Mouse (Mus musculus) adrenal gland, adult 18-20 months (tissue): ENCODE data around the gene Ccdc124. TPM values are rescaled to one million over a fixed set of nuclear protein-coding genes. Genes with fewer than 3 reads are reported as not detected.

Source experiments
- DNase-seq, 2 experiments: peaks; one replicate each; pipeline ENCODE4 v3.0.0; 2021 to 2022; ENCODE audit warnings: low spot score in 2 of 2
- total RNA-seq, 2 experiments: library from RNA; stranded (reverse); gene quantifications; 1 replicate in 1 of 2; 2 replicates in 1 of 2; pipeline ENCODE4 v1.2.3; 2021

Gene Ccdc124
- total RNA-seq, 2 experiments from 2014 or later, result 58.9 to 59.3 TPM

GRCm38 (mm10) chr8:70872643-70873363, 932 bp downstream of the Ccdc124 start:
- DNase-seq, result no peak

GRCm38 (mm10) chr8:70871195-70871807, 2.4 kb downstream of the Ccdc124 start:
- DNase-seq, result no peak

GRCm38 (mm10) chr8:70869601-70870041, 4.1 kb downstream of the Ccdc124 start:
- DNase-seq, result peak; percentile 62 to 69

- no peak for DNase-seq
Measured at GRCm38 (mm10) chr8:70869199-70869571, 4.5 kb downstream of the Ccdc124 start.

- DNase-seq, result peak in 1 of 2 experiments; percentile 25
Measured at GRCm38 (mm10) chr8:70868559-70869198, 5.1 kb downstream of the Ccdc124 start.

- DNase-seq, result no peak
Measured at GRCm38 (mm10) chr8:70866566-70866965, 7.2 kb downstream of the Ccdc124 start.

- DNase-seq, result no peak
Measured at GRCm38 (mm10) chr8:70866001-70866520, 7.7 kb downstream of the Ccdc124 start.

GRCm38 (mm10) chr8:70865350-70866000, 8.3 kb downstream of the Ccdc124 start:
- peak; percentile 95 to 96 for DNase-seq

- peak in 1 of 2 experiments; percentile 44 for DNase-seq
Measured at GRCm38 (mm10) chr8:70864712-70865221, 9.0 kb downstream of the Ccdc124 start.

- DNase-seq, result no peak
Measured at GRCm38 (mm10) chr8:70863956-70864711, 9.6 kb downstream of the Ccdc124 start.

GRCm38 (mm10) chr8:70862824-70863641, 10.7 kb downstream of the Ccdc124 start, which contains the start of gene Kcnn1:
Gene Kcnn1 (minus strand): TSS chr8:70863258.
- DNase-seq, result no peak

- DNase-seq, result no peak
Measured at GRCm38 (mm10) chr8:70857516-70857915, 16.2 kb downstream of the Ccdc124 start.

- peak; percentile 69 to 76 for DNase-seq
Measured at GRCm38 (mm10) chr8:70856541-70857197, 17.1 kb downstream of the Ccdc124 start.

- no peak for DNase-seq
Measured at GRCm38 (mm10) chr8:70856028-70856427, 17.7 kb downstream of the Ccdc124 start.

GRCm38 (mm10) chr8:70853863-70854262, 19.9 kb downstream of the Ccdc124 start:
- no peak for DNase-seq

GRCm38 (mm10) chr8:70852595-70853231, 21.0 kb downstream of the Ccdc124 start:
- DNase-seq, result no peak

GRCm38 (mm10) chr8:70851837-70852236, 21.9 kb downstream of the Ccdc124 start:
- no peak for DNase-seq

- DNase-seq, result no peak
Measured at GRCm38 (mm10) chr8:70850947-70851346, 22.8 kb downstream of the Ccdc124 start.
